Mouse (Mus musculus) yolk sac, embryonic 10.5 days (tissue): ENCODE results near the gene Myof.

Experiments used
- DNase-seq: peaks from one replicate; pipeline ENCODE4 v3.0.0-alpha.2; 2017; ENCODE audit warnings: low spot score

Gene Myof

GRCm38 (mm10) chr19:37954236-37954635 is 89.1 kb downstream of the Myof start:
- DNase-seq: no peak

- DNase-seq: no peak
Measured at GRCm38 (mm10) chr19:37946696-37947095, 96.7 kb downstream of the Myof start.

GRCm38 (mm10) chr19:37946053-37946452 is 97.3 kb downstream of the Myof start:
- DNase-seq: no peak

GRCm38 (mm10) chr19:37939203-37939602 is 104.2 kb downstream of the Myof start:
- DNase-seq: no peak

GRCm38 (mm10) chr19:37937092-37937491 is 106.3 kb downstream of the Myof start:
- DNase-seq: no peak

GRCm38 (mm10) chr19:37934640-37935039 is 108.7 kb downstream of the Myof start:
- DNase-seq: no peak

- no peak for DNase-seq
Measured at GRCm38 (mm10) chr19:37932198-37932597, 111.2 kb downstream of the Myof start.

GRCm38 (mm10) chr19:37927911-37928310 is 115.5 kb downstream of the Myof start:
- no peak for DNase-seq

- DNase-seq: no peak
Measured at GRCm38 (mm10) chr19:37925323-37925722, 118.1 kb downstream of the Myof start.

- no peak for DNase-seq
Measured at GRCm38 (mm10) chr19:37924266-37924665, 119.1 kb downstream of the Myof start.

- DNase-seq: no peak
Measured at GRCm38 (mm10) chr19:37921098-37921497, 122.3 kb downstream of the Myof start.

GRCm38 (mm10) chr19:37918515-37918932 is 124.9 kb downstream of the Myof start:
- DNase-seq: peak; percentile 20

GRCm38 (mm10) chr19:37914261-37914660 is 129.1 kb downstream of the Myof start:
- no peak for DNase-seq

- DNase-seq: peak; percentile 4
Measured at GRCm38 (mm10) chr19:37912501-37912900, 130.9 kb downstream of the Myof start.

- DNase-seq: no peak
Measured at GRCm38 (mm10) chr19:37909830-37910261, 133.5 kb downstream of the Myof start.

- DNase-seq: peak; percentile 13
Measured at GRCm38 (mm10) chr19:37907451-37908320, 135.7 kb downstream of the Myof start.

GRCm38 (mm10) chr19:37906916-37907315 is 136.5 kb downstream of the Myof start:
- no peak for DNase-seq

- no peak for DNase-seq
Measured at GRCm38 (mm10) chr19:37896081-37896480, 147.3 kb downstream of the Myof start.

- DNase-seq: no peak
Measured at GRCm38 (mm10) chr19:37891006-37891405, 152.4 kb downstream of the Myof start.

- DNase-seq: peak; percentile 48
Measured at GRCm38 (mm10) chr19:37886355-37887120, 156.8 kb downstream of the Myof start.

GRCm38 (mm10) chr19:37881431-37882081 is 161.8 kb downstream of the Myof start:
- no peak for DNase-seq

GRCm38 (mm10) chr19:37877511-37878167 is 165.7 kb downstream of the Myof start:
- DNase-seq: no peak
